ENCODE assay signal across 25 mouse cellular contexts in the genomic region with DNA sequence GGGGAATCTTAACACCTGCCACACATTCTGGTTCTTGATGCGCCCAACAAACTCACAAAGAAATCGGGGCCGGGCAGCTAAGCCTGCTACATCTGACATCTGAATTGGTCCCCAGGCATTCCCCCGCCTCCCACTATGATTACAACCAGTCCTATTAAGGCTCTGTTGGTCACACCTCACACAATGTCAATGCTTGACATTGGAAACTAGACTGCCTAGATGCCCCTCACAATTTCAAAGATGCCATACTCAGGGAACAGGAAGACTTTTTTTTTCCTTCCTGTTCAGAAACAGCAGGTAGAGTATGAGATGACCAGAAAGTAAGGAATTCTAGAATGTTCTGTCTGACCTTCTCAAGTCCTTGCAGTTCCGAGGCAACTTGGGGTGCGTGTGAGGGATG.
"Had no signal": no experiment of that assay in that cellular context is flagged by ENCODE, and none has a peak within 500 bp of the region (broad histone marks: within the 10 kb centered on the region; RNA-seq: fewer than 3 reads in every experiment).

No protein-coding gene starts in this region.

- H3K27ac ChIP-seq: embryonic facial prominence, embryonic 10.5 days; embryonic facial prominence, embryonic 12.5 days; embryonic facial prominence, embryonic 13.5 days; embryonic facial prominence, embryonic 15.5 days; forebrain, embryonic 12.5 days; forebrain, embryonic 13.5 days; forebrain, embryonic 15.5 days; gastrocnemius, adult 2 months; heart, adult 2 months; heart, embryonic 10.5 days had no signal

- H3K4me3 ChIP-seq: embryonic facial prominence, embryonic 10.5 days; embryonic facial prominence, embryonic 12.5 days; embryonic facial prominence, embryonic 13.5 days; embryonic facial prominence, embryonic 15.5 days; erythroblast, embryonic 14.5 days; forebrain, embryonic 12.5 days; forebrain, embryonic 13.5 days; forebrain, embryonic 15.5 days; gastrocnemius, adult 2 months; heart, adult 2 months; heart, embryonic 10.5 days had no signal

- H3K27me3 ChIP-seq: embryonic facial prominence, embryonic 12.5 days; embryonic facial prominence, embryonic 13.5 days; embryonic facial prominence, embryonic 15.5 days; forebrain, embryonic 12.5 days; forebrain, embryonic 15.5 days had no signal

- H3K36me3 ChIP-seq: embryonic facial prominence, embryonic 10.5 days; embryonic facial prominence, embryonic 12.5 days; embryonic facial prominence, embryonic 13.5 days; embryonic facial prominence, embryonic 15.5 days; forebrain, embryonic 12.5 days; forebrain, embryonic 15.5 days; heart, embryonic 10.5 days had no signal

- H3K9me3 ChIP-seq: embryonic facial prominence, embryonic 10.5 days; embryonic facial prominence, embryonic 12.5 days; embryonic facial prominence, embryonic 13.5 days; embryonic facial prominence, embryonic 15.5 days; forebrain, embryonic 12.5 days; forebrain, embryonic 13.5 days; forebrain, embryonic 15.5 days; heart, embryonic 10.5 days had no signal

- H3K4me1 ChIP-seq: embryonic facial prominence, embryonic 10.5 days; embryonic facial prominence, embryonic 13.5 days; embryonic facial prominence, embryonic 15.5 days; forebrain, embryonic 12.5 days; forebrain, embryonic 15.5 days had no signal

- DNase-seq: cerebellum, adult 9-10 months; cerebellum, adult 9-11 months; cerebellum, postnatal 10 days; cerebellum, postnatal 14 days; cerebellum, postnatal 25 days; cerebellum, postnatal 36 days; embryo, embryonic 11 days; forebrain, postnatal 0 days; gastrocnemius, adult 2 months; gastrocnemius, postnatal 10 days; gastrocnemius, postnatal 14 days; gastrocnemius, postnatal 25 days; gastrocnemius, postnatal 36 days; heart, adult 11 months; heart, adult 18-20 months; heart, adult 2 months had no signal
